Mouse (Mus musculus): ENCODE measurements around the gene G6pc3.

The G6pc3 gene

GRCm38 (mm10) chr11:102241246-102241645 lies 51.8 kb downstream of the G6pc3 start:
- TF ChIP-seq GATA4 (IDR thresholded peaks at IDR 0.05; ENCODE audit: insufficient replicate concordance, low read length) = peak; percentile 99

GRCm38 (mm10) chr11:102241874-102242273 lies 52.5 kb downstream of the G6pc3 start:
- TF ChIP-seq GATA4 (IDR thresholded peaks at IDR 0.05; ENCODE audit: insufficient replicate concordance, low read length) = no peak
